Mouse (Mus musculus): ENCODE measurements around the gene Ccdc38. TPM values are rescaled to one million over a fixed set of nuclear protein-coding genes. Genes with fewer than 3 reads are reported as not detected.

Ccdc38 gene
- polyA plus RNA-seq, 1 experiment from 2014 or later: 0.25 TPM

- no peak overlapping the region for H3K4me3 ChIP-seq (replicated peaks; ENCODE audit: low read length)
- H3K4me1 ChIP-seq (ENCODE audit: control insufficient read depth, insufficient read depth, low read length): no peaks in the 10 kb centered on the region
- 0 out of 2 replicates have a peak, but pooled peaks cover 3% of the 10 kb centered on the region for H3K9me3 ChIP-seq (replicated peaks; ENCODE audit: control insufficient read depth, low read length)
- 77% methylated on average over 14 of the region's 14 CpGs for WGBS
- H3K27ac ChIP-seq (ENCODE audit: low read length): no peak overlapping the region
- no peak overlapping the region for H3K4me2 ChIP-seq (ENCODE audit: low read depth, low read length)
- no peak for ATAC-seq (ENCODE audit: insufficient read depth, low FRiP score)
- no peak overlapping the region for H3K9ac ChIP-seq (ENCODE audit: low read length)
- H3K36me3 ChIP-seq (ENCODE audit: control insufficient read depth, insufficient read depth, low read length): no peaks in the 10 kb centered on the region
- no peaks in the 10 kb centered on the region for H3K27me3 ChIP-seq (ENCODE audit: control insufficient read depth, insufficient read depth, low read length)
These were observed 24.2 kb downstream of the Ccdc38 start for GRCm38 (mm10) chr10:93564518-93565090.

DNA sequence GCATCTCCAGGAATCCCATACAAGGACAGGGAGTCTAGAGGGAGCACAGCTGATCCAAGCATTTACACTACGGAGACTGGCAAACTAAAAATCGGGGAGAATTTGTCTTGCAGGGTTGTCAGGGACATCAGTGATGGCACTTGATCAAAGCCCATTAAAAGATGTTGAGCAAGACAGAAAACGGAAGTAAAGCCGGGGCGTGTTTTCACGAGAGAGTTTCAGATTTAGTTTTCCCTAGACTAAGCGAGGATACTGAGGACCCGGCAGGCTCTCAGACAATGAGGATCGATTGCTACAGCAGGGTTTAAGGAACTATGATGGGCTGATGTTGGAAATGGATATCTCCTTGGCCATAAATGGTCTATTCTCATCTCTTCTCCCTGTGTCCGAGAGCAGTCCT lies 26.6 kb downstream of the Ccdc38 start:
- no peaks in the 10 kb centered on the region for H3K9me3 ChIP-seq (replicated peaks; ENCODE audit: control insufficient read depth, low read length)
- H3K27ac ChIP-seq (ENCODE audit: low read length): no peak overlapping the region
- ATAC-seq (ENCODE audit: insufficient read depth, low FRiP score): no peak
- no peak overlapping the region for H3K4me3 ChIP-seq (replicated peaks; ENCODE audit: low read length)
- no peaks in the 10 kb centered on the region for H3K4me1 ChIP-seq (ENCODE audit: control insufficient read depth, insufficient read depth, low read length)
- no peak overlapping the region for H3K4me2 ChIP-seq (ENCODE audit: low read depth, low read length)
- no peaks in the 10 kb centered on the region for H3K27me3 ChIP-seq (ENCODE audit: control insufficient read depth, insufficient read depth, low read length)
- no peak overlapping the region for H3K9ac ChIP-seq (ENCODE audit: low read length)
- 85% methylated on average over 10 of the region's 10 CpGs for WGBS
- no peaks in the 10 kb centered on the region for H3K36me3 ChIP-seq (ENCODE audit: control insufficient read depth, insufficient read depth, low read length)

GRCm38 (mm10) chr10:93567841-93568566 lies 27.6 kb downstream of the Ccdc38 start:
- Histone ChIP-seq H3K4me1 (ENCODE audit: control insufficient read depth, insufficient read depth, low read length) (no peaks in the 10 kb centered on the region), H3K36me3 (ENCODE audit: control insufficient read depth, insufficient read depth, low read length) (no peaks in the 10 kb centered on the region), H3K9ac (ENCODE audit: low read length) (no peak overlapping the region), H3K4me2 (ENCODE audit: low read depth, low read length) (no peak overlapping the region), H3K4me3 (replicated peaks; ENCODE audit: low read length) (no peak overlapping the region), H3K27ac (ENCODE audit: low read length) (no peak overlapping the region), H3K9me3 (replicated peaks; ENCODE audit: control insufficient read depth, low read length) (no peaks in the 10 kb centered on the region), H3K27me3 (ENCODE audit: control insufficient read depth, insufficient read depth, low read length) (no peaks in the 10 kb centered on the region)
- no peak for ATAC-seq (ENCODE audit: insufficient read depth, low FRiP score)
- 84% methylated on average over 11 of the region's 11 CpGs for WGBS

GRCm38 (mm10) chr10:93568671-93569070 lies 28.2 kb downstream of the Ccdc38 start:
- Histone ChIP-seq H3K27ac (ENCODE audit: low read length) (no peak overlapping the region), H3K36me3 (ENCODE audit: control insufficient read depth, insufficient read depth, low read length) (no peaks in the 10 kb centered on the region)
- 82% methylated on average over 6 of the region's 6 CpGs for WGBS

DNA sequence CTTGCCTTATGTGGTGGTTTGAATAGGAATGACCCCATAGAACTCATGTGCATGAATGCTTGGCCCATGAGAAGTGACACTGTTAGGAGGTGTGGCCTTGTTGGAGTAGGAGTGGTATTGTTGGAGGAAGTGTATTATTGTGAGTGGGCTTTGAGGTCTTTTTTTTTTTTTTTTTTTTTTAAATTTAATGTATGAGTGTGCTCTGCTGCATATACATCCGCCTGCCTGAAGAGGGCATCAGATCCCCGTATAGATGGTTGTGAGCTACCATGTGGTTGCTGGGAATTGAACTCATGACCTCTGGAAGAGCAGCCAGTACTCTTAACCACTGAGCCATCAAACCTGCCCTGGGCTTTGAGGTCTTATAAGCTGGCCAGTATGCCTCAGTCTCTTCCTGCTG lies 31.8 kb downstream of the Ccdc38 start:
- no peak overlapping the region for H3K4me3 ChIP-seq (replicated peaks; ENCODE audit: low read length)
- no peaks in the 10 kb centered on the region for H3K36me3 ChIP-seq (ENCODE audit: control insufficient read depth, insufficient read depth, low read length)
- WGBS: 61% methylated on average over 2 of the region's 2 CpGs
- H3K9me3 ChIP-seq (replicated peaks; ENCODE audit: control insufficient read depth, low read length): no peaks in the 10 kb centered on the region
- no peak overlapping the region for H3K27ac ChIP-seq (ENCODE audit: low read length)
- no peaks in the 10 kb centered on the region for H3K4me1 ChIP-seq (ENCODE audit: control insufficient read depth, insufficient read depth, low read length)
- no peak overlapping the region for H3K9ac ChIP-seq (ENCODE audit: low read length)
- H3K27me3 ChIP-seq (ENCODE audit: control insufficient read depth, insufficient read depth, low read length): no peaks in the 10 kb centered on the region
- ATAC-seq (ENCODE audit: insufficient read depth, low FRiP score): no peak
- H3K4me2 ChIP-seq (ENCODE audit: low read depth, low read length): no peak overlapping the region

More at GRCm38 (mm10) chr10:93568671-93569070, 28.2 kb downstream of the Ccdc38 start:
- H3K4me3 ChIP-seq (replicated peaks; ENCODE audit: low read length): no peak overlapping the region
- no peak overlapping the region for H3K9ac ChIP-seq (ENCODE audit: low read length)
- no peak overlapping the region for H3K4me2 ChIP-seq (ENCODE audit: low read depth, low read length)
- no peaks in the 10 kb centered on the region for H3K9me3 ChIP-seq (replicated peaks; ENCODE audit: control insufficient read depth, low read length)
- no peak for ATAC-seq (ENCODE audit: insufficient read depth, low FRiP score)
- H3K4me1 ChIP-seq (ENCODE audit: control insufficient read depth, insufficient read depth, low read length): no peaks in the 10 kb centered on the region
- H3K27me3 ChIP-seq (ENCODE audit: control insufficient read depth, insufficient read depth, low read length): no peaks in the 10 kb centered on the region

DNA sequence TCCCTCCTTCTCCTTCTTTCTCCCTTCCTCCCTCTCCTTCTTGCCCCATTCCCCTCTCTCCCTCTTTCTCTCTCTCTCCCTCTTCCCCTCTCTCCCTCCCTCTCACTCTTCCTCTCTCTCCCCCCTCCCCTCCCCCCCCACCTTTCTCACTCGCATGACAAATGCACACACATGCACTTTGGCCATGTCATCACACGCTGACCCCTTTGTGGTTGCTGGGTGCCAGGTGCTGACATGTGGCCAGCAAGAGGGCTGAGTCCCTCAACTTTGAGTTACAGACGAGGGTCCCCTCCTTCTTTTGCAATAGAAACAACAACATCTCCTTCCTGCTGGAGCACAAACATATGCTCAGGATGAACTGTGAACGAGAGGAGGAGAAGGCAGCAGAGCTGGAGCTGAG lies 34.5 kb downstream of the Ccdc38 start:
- no peaks in the 10 kb centered on the region for H3K36me3 ChIP-seq (ENCODE audit: control insufficient read depth, insufficient read depth, low read length)
- H3K4me1 ChIP-seq (ENCODE audit: control insufficient read depth, insufficient read depth, low read length): no peaks in the 10 kb centered on the region
- no peaks in the 10 kb centered on the region for H3K9me3 ChIP-seq (replicated peaks; ENCODE audit: control insufficient read depth, low read length)
- H3K27ac ChIP-seq (ENCODE audit: low read length): no peak overlapping the region
- H3K4me2 ChIP-seq (ENCODE audit: low read depth, low read length): no peak overlapping the region
- no peaks in the 10 kb centered on the region for H3K27me3 ChIP-seq (ENCODE audit: control insufficient read depth, insufficient read depth, low read length)
- H3K9ac ChIP-seq (ENCODE audit: low read length): no peak overlapping the region
- WGBS: 51% methylated on average over 4 of the region's 4 CpGs
- ATAC-seq (ENCODE audit: insufficient read depth, low FRiP score): no peak
- no peak overlapping the region for H3K4me3 ChIP-seq (replicated peaks; ENCODE audit: low read length)

GRCm38 (mm10) chr10:93575960-93576359 lies 35.5 kb downstream of the Ccdc38 start:
- no peak overlapping the region for H3K9ac ChIP-seq (ENCODE audit: low read length)
- no peak overlapping the region for H3K27ac ChIP-seq (ENCODE audit: low read length)
- no peaks in the 10 kb centered on the region for H3K27me3 ChIP-seq (ENCODE audit: control insufficient read depth, insufficient read depth, low read length)
- no peaks in the 10 kb centered on the region for H3K36me3 ChIP-seq (ENCODE audit: control insufficient read depth, insufficient read depth, low read length)
- H3K4me2 ChIP-seq (ENCODE audit: low read depth, low read length): no peak overlapping the region
- 89% methylated on average over 8 of the region's 8 CpGs for WGBS
- H3K4me1 ChIP-seq (ENCODE audit: control insufficient read depth, insufficient read depth, low read length): no peaks in the 10 kb centered on the region
- no peaks in the 10 kb centered on the region for H3K9me3 ChIP-seq (replicated peaks; ENCODE audit: control insufficient read depth, low read length)
- no peak overlapping the region for H3K4me3 ChIP-seq (replicated peaks; ENCODE audit: low read length)
- no peak for ATAC-seq (ENCODE audit: insufficient read depth, low FRiP score)

DNA sequence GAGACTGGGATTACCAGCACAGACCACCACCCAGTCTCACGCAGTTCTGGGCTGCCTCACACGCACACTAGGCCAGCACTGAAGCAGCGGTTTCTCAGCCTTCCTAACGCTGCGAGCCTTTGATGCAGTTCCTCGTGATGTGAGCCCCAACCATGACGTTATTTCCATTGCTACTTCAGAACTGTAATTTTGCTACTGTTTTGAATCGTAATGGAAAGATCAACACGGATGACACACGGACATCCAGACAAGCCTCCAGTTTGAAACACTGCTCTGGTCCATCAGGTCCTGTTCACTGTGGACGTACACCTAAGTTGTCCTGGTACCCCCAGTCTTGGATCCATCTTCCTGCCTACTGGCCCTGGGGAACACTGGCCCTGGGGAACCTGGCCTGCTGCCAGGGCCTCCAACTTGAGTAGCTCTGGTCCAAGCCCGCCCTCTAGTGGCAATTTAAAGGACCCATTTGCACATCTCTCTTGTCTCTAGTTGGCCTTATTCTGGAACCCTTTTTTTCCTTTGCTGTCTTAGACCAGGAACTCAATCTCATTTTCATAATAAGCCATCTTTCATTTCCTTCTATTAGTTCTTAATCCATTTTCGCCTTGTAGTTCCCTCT lies 36.9 kb downstream of the Ccdc38 start:
- peak; percentile 40; the same call in 1 of the 2 replicates for ATAC-seq (ENCODE audit: insufficient read depth, low FRiP score)
- H3K9me3 ChIP-seq (replicated peaks; ENCODE audit: control insufficient read depth, low read length): no peaks in the 10 kb centered on the region
- no peak overlapping the region for H3K4me3 ChIP-seq (replicated peaks; ENCODE audit: low read length)
- H3K4me2 ChIP-seq (ENCODE audit: low read depth, low read length): no peak overlapping the region
- 63% methylated on average over 13 of the region's 13 CpGs for WGBS
- H3K36me3 ChIP-seq (ENCODE audit: control insufficient read depth, insufficient read depth, low read length): no peaks in the 10 kb centered on the region; the same call in 1 of the 2 replicates
- H3K9ac ChIP-seq (ENCODE audit: low read length): no peak overlapping the region
- no peaks in the 10 kb centered on the region for H3K27me3 ChIP-seq (ENCODE audit: control insufficient read depth, insufficient read depth, low read length)
- H3K27ac ChIP-seq (ENCODE audit: low read length): no peak overlapping the region
- no peaks in the 10 kb centered on the region for H3K4me1 ChIP-seq (ENCODE audit: control insufficient read depth, insufficient read depth, low read length)

DNA sequence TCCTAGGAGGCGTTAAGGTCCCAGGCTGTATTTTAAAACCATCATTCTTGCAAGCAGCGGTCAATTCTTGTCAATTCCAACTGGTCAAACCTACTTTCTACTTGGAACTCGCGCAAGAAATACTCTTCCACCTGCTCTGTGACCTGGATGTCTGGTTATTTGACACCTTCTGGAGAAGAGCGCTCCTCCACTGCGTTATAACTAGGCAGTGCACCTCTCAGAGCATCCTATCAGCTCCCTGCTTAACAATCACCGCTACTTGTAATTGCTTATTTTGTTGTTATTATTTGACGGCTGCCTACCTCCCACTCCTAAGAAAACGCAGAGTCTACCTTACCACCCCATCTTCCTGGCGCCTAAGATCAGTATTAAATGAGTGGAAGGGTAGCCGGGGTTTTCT lies 48.4 kb downstream of the Ccdc38 start:
- WGBS: under 1% methylated on average over 11 of the region's 11 CpGs
- H3K4me1 ChIP-seq (ENCODE audit: control insufficient read depth, insufficient read depth, low read length): peaks cover 13% of the 10 kb centered on the region
- no peak for ATAC-seq (ENCODE audit: insufficient read depth, low FRiP score)
- peak overlapping the region; percentile 90 for H3K9ac ChIP-seq (ENCODE audit: low read length)
- peak overlapping the region; percentile 52 for H3K27ac ChIP-seq (ENCODE audit: low read length)
- H3K4me2 ChIP-seq (ENCODE audit: low read depth, low read length): peak overlapping the region; percentile 68
- H3K36me3 ChIP-seq (ENCODE audit: control insufficient read depth, insufficient read depth, low read length): peaks cover 6% of the 10 kb centered on the region
- no peaks in the 10 kb centered on the region for H3K27me3 ChIP-seq (ENCODE audit: control insufficient read depth, insufficient read depth, low read length)
- H3K9me3 ChIP-seq (replicated peaks; ENCODE audit: control insufficient read depth, low read length): no peaks in the 10 kb centered on the region
- H3K4me3 ChIP-seq (replicated peaks; ENCODE audit: low read length): peak overlapping the region; percentile 94

Measured in stomach, embryonic 16.5 days (tissue).